Mouse (Mus musculus) cerebellum, postnatal 36 days (tissue): Measurements from ENCODE around the gene Sap30.

Source experiments
- DNase-seq, 2 experiments: peaks; one replicate each; pipeline ENCODE4 v3.0.0; 2021 to 2022; ENCODE audit warnings: mixed read lengths in 2 of 2

Gene Sap30

GRCm38 (mm10) chr8:57435768-57436436, 51.8 kb downstream of the Sap30 start:
- DNase-seq: peak; percentile 48 to 70

- no peak for DNase-seq
Observed at GRCm38 (mm10) chr8:57432802-57433201, 54.9 kb downstream of the Sap30 start.
